Mouse (Mus musculus) CH12.LX (cell line): ENCODE data around the gene 6030498E09Rik. TPM values are rescaled to one million over a fixed set of nuclear protein-coding genes. Genes with fewer than 3 reads are reported as not detected.

ENCODE experiments used
- DNase-seq: peaks from one replicate; pipeline ENCODE4 v3.0.0-alpha.2; 2013; ENCODE audit errors: extremely low read depth
- H3K27ac ChIP-seq: 2 replicates; pipeline ENCODE4 v1.5.1; 2012; ENCODE audit warnings: low read depth, mild to moderate bottlenecking, control low read depth, moderate library complexity; ENCODE audit not compliant: insufficient read depth
- H3K27me3 ChIP-seq: replicated peaks from 2 replicates; pipeline ENCODE3; 2012; ENCODE audit warnings: inconsistent platforms
- H3K36me3 ChIP-seq, 2 experiments: replicated peaks in 1 of 2; 2 replicates each; pipeline versions ENCODE3 to v1.6.1; 2012; ENCODE audit warnings: inconsistent platforms in 1 of 2, low read length in 1 of 2, mild to moderate bottlenecking in 1 of 2, mixed read lengths in 1 of 2, moderate library complexity in 1 of 2; ENCODE audit not compliant: control insufficient read depth in 1 of 2, insufficient read depth in 1 of 2
- H3K4me1 ChIP-seq, 2 experiments: 2 replicates each; pipeline ENCODE4 v1.6.1; 2012; ENCODE audit warnings: inconsistent platforms in 1 of 2, moderate library complexity in 1 of 2; ENCODE audit not compliant: insufficient read depth in 2 of 2, control insufficient read depth in 1 of 2
- H3K4me2 ChIP-seq: 2 replicates; pipeline ENCODE4 v1.6.1; 2012; ENCODE audit warnings: low read depth, mild to moderate bottlenecking, control low read depth; ENCODE audit not compliant: poor library complexity, insufficient read depth, severe bottlenecking
- H3K4me3 ChIP-seq, 3 experiments: fragments of 150-350 bp in 1 of 3; sonication (generic) in 1 of 3; replicated peaks in 1 of 3; 2 replicates each; pipeline versions ENCODE3 to v1.5.1; 2011 to 2012; ENCODE audit warnings: low read depth in 2 of 3, low read length in 2 of 3, mild to moderate bottlenecking in 2 of 3, moderate library complexity in 2 of 3, control low read depth in 1 of 3, improper control_type of control experiment in 1 of 3, inconsistent platforms in 1 of 3, mixed read lengths in 1 of 3; ENCODE audit not compliant: poor library complexity in 1 of 3
- H3K79me2 ChIP-seq: replicated peaks from 2 replicates; pipeline ENCODE4 v1.6.1; 2012; ENCODE audit warnings: mild to moderate bottlenecking, moderate library complexity; ENCODE audit not compliant: control insufficient read depth, poor library complexity, insufficient read depth, severe bottlenecking; ENCODE audit errors: extremely low read depth
- H3K9ac ChIP-seq: 2 replicates; pipeline ENCODE4 v1.6.1; 2012; ENCODE audit warnings: low read depth, mild to moderate bottlenecking, control low read depth, moderate library complexity; ENCODE audit not compliant: insufficient read depth
- H3K9me3 ChIP-seq: replicated peaks from 2 replicates; pipeline ENCODE3; 2012; ENCODE audit warnings: low read length, inconsistent platforms, mixed read lengths
- CHD1 ChIP-seq: IDR thresholded peaks from 2 replicates; pipeline ENCODE4 v1.6.1; 2012; ENCODE audit warnings: low read depth, low read length, improper control_type of control experiment, inconsistent platforms
- CHD2 ChIP-seq: IDR thresholded peaks from 2 replicates; pipeline ENCODE4 v1.6.1; 2011; ENCODE audit warnings: low read length, improper control_type of control experiment
- GABPA ChIP-seq: IDR thresholded peaks from 2 replicates; pipeline ENCODE4 v1.6.1; 2012; ENCODE audit warnings: low read depth, low read length, improper control_type of control experiment, inconsistent platforms; ENCODE audit not compliant: insufficient replicate concordance
- HCFC1 ChIP-seq: IDR thresholded peaks from 2 replicates; pipeline ENCODE4 v1.6.1; 2012; ENCODE audit warnings: low read depth, mild to moderate bottlenecking, inconsistent platforms, low read length, improper control_type of control experiment
- KAT2A ChIP-seq: IDR thresholded peaks from 2 replicates; pipeline ENCODE4 v1.6.1; 2012; ENCODE audit warnings: low read length, improper control_type of control experiment, inconsistent platforms; ENCODE audit not compliant: insufficient replicate concordance
- MEF2A ChIP-seq: IDR thresholded peaks from 2 replicates; pipeline ENCODE4 v1.6.1; 2014; ENCODE audit warnings: low read depth, mild to moderate bottlenecking, inconsistent platforms, low read length, improper control_type of control experiment, borderline replicate concordance
- MYC ChIP-seq: IDR thresholded peaks from 2 replicates; pipeline ENCODE4 v1.6.1; 2011; ENCODE audit warnings: low read depth, mild to moderate bottlenecking, improper control_type of control experiment, low read length
- PAX5 ChIP-seq: IDR thresholded peaks from 2 replicates; pipeline ENCODE4 v1.6.1; 2012; ENCODE audit warnings: low read length, inconsistent platforms, mixed read lengths
- POLR2A ChIP-seq: IDR thresholded peaks from 2 replicates; pipeline ENCODE4 v1.6.1; 2011; ENCODE audit warnings: low read depth, mild to moderate bottlenecking, improper control_type of control experiment, low read length
- POLR2AphosphoS2 ChIP-seq: IDR thresholded peaks from 2 replicates; pipeline ENCODE4 v1.6.1; 2011; ENCODE audit warnings: low read depth, low read length, improper control_type of control experiment
- RAD21 ChIP-seq: IDR thresholded peaks from 2 replicates; pipeline ENCODE4 v1.6.1; 2011; ENCODE audit warnings: low read depth, mild to moderate bottlenecking, low read length, improper control_type of control experiment, moderate library complexity
- RCOR1 ChIP-seq: conservative IDR thresholded peaks from 2 replicates; pipeline ENCODE4 v1.6.1; 2012; ENCODE audit warnings: low read depth, mild to moderate bottlenecking, inconsistent platforms, low read length, improper control_type of control experiment
- ZC3H11A ChIP-seq: IDR thresholded peaks from 2 replicates; pipeline ENCODE4 v1.6.1; 2012; ENCODE audit warnings: low read depth, mild to moderate bottlenecking, inconsistent platforms, low read length, improper control_type of control experiment
- dilution Hi-C: fragments of 300-500 bp; cut with MboI; formaldehyde crosslinking; loops from 2 replicates; pipeline ENCODE4 v1.14.3; 2020; ENCODE audit warnings: low sequenced_read_pairs; ENCODE audit not compliant: extremely low pct_unique_long_range_greater_than_20kb, extremely low pct_ligation_motif_present
- in situ Hi-C: fragments of 300-500 bp; cut with MboI; formaldehyde crosslinking; loops from 3 replicates; pipeline ENCODE4 v1.14.3; 2019; ENCODE audit warnings: low sequenced_read_pairs, low pct_ligation_motif_present, low pct_unique_long_range_greater_than_20kb, mixed read lengths
- polyA plus RNA-seq: library from polyadenylated mRNA; unstranded; fragments of >175 nt; gene quantifications from 2 replicates; pipeline ENCODE4 v1.2.1, GENCODE M21; 2012; ENCODE audit warnings: low read depth; ENCODE audit not compliant: insufficient read length
- total RNA-seq, 2 experiments: library from RNA; depleted of rRNA; stranded (reverse); fragments of 300-350 nt in 1 of 2; fragments of >200 nt in 1 of 2; gene quantifications; 2 replicates each; pipeline ENCODE4 v1.2.3; 2012 to 2014

Gene 6030498E09Rik
- total and polyA plus RNA-seq, 3 experiments = not detected

DNA sequence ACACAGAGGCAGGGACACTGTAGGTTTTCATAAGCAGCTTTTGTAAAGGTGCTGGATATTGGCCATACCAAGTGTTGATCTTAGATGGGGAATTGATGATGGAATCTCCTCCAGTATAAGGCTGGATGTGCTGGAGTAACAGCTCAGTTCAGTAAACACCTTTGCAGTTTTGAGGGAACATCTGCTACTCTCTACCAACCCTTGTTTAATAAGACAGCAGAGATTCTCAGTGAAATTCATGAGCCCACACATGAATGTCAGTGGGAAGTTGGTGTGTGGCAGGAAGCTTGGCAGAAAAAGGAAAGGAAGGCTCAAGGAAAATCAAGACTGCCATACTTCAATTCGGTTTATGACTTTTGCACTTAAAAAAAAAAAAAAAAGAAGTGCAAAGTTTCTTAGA is 186.1 kb downstream of the 6030498E09Rik start:
- dilution Hi-C loops (no loop called here), in situ Hi-C loops (no loop called here)
- Histone ChIP-seq H3K9me3 (no peaks in the 10 kb centered on the region), H3K4me1 (no peaks in the 10 kb centered on the region), H3K36me3 (no peaks in the 10 kb centered on the region), H3K79me2 (no peaks in the 10 kb centered on the region), H3K27ac (no peak overlapping the region), H3K4me2 (no peak overlapping the region), H3K27me3 (no peaks in the 10 kb centered on the region), H3K4me3 (no peak overlapping the region), H3K9ac (no peak overlapping the region)
- no peak for DNase-seq
- TF ChIP-seq HCFC1 (no peak), MYC (no peak), KAT2A (no peak), CHD2 (no peak), POLR2AphosphoS2 (no peak), RAD21 (no peak), ZC3H11A (no peak), GABPA (no peak)

DNA sequence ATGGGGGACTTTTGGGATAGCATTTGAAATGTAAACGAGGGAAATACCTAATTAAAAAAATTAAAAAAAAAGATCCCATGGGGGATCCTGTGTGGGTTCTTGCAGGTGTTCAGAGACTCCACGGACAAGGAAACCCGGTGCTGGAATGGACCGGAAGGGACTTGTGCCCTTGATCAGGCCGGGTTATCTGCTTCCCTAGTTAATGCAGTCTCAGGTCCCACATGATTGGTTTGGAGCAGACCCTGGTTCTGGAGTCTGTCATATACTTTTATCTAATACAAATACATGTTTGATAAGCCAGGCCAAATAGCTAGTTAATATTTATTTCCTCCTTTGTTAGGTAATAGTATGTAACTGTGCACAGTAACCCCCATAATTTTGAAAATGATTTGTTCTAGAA is 223.8 kb downstream of the 6030498E09Rik start:
- Histone ChIP-seq H3K27me3 (no peaks in the 10 kb centered on the region), H3K4me3 (no peak overlapping the region), H3K36me3 (no peaks in the 10 kb centered on the region), H3K27ac (no peak overlapping the region), H3K9ac (no peak overlapping the region), H3K9me3 (no peaks in the 10 kb centered on the region), H3K79me2 (no peaks in the 10 kb centered on the region), H3K4me2 (no peak overlapping the region), H3K4me1 (no peaks in the 10 kb centered on the region)
- no peak for DNase-seq
- dilution Hi-C loops = no loop called here
- TF ChIP-seq POLR2A (no peak), HCFC1 (no peak), RCOR1 (no peak), CHD1 (no peak), KAT2A (no peak), PAX5 (no peak), GABPA (no peak), MEF2A (no peak), RAD21 (no peak)
- in situ Hi-C loops = no loop called here

Other genes starting within 250 kb of the 6030498E09Rik start
- 17.6 and 23.0 TPM in 2 replicates for gene Cul4b, start 196.5 kb upstream of the 6030498E09Rik start, total RNA-seq (2012; rRNA removed)
- 34.7 and 41.1 TPM in 2 replicates for gene Cul4b, start 196.5 kb upstream of the 6030498E09Rik start, total RNA-seq (2014; rRNA removed)
- 31.7 and 37.6 TPM in 2 replicates for gene Cul4b, start 196.5 kb upstream of the 6030498E09Rik start, polyA plus RNA-seq
- 48.5 and 61.3 TPM in 2 replicates for gene Mcts1, start 172.1 kb upstream of the 6030498E09Rik start, total RNA-seq (2012; rRNA removed)
- 183 and 219 TPM in 2 replicates for gene Mcts1, start 172.1 kb upstream of the 6030498E09Rik start, total RNA-seq (2014; rRNA removed)
- gene Mcts1, start 172.1 kb upstream of the 6030498E09Rik start, polyA plus RNA-seq = 62.2 and 86.5 TPM in 2 replicates
- 12.0 and 15.7 TPM in 2 replicates for gene C1galt1c1, start 137.6 kb upstream of the 6030498E09Rik start, total RNA-seq (2012; rRNA removed)
- 34.7 and 37.6 TPM in 2 replicates for gene C1galt1c1, start 137.6 kb upstream of the 6030498E09Rik start, total RNA-seq (2014; rRNA removed)
- gene C1galt1c1, start 137.6 kb upstream of the 6030498E09Rik start, polyA plus RNA-seq = 10.8 and 12.6 TPM in 2 replicates